Mouse (Mus musculus) B cell, adult 2 months (primary cell): ENCODE data around the gene Nkpd1.

Experiments
- DNase-seq, 2 experiments: peaks; one replicate each; pipeline ENCODE4 v3.0.0; 2022

The Nkpd1 gene

DNA sequence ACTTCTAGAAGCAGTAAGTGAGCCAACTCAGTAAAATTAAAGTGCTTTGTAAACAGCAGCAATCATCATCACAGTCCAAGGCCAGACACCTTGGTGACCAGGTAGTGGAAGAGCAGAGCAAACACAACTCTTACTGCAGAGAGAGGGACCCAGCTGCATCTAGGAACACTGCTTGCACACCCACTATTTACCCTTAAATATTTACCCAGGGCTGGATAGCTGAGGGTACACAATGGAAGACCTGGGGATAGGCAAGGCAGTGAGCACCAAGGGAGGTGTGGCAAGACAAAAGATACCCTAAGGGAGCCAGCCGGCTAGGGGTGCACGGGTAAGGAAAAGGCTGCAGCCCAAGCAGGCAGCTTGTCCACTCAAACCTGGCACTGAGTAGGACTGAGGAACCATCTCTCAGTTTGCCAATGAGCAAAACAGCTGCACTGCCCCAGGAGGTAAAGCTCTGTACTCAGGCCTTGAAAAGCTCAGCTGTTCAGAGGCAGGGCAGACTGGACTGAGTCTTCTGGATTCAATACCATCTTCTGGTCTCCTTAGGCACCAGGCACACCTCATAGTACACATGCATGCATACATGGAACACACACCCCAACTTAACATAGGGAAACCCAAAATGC is 29.8 kb downstream of the Nkpd1 start:
- DNase-seq: no peak

DNA sequence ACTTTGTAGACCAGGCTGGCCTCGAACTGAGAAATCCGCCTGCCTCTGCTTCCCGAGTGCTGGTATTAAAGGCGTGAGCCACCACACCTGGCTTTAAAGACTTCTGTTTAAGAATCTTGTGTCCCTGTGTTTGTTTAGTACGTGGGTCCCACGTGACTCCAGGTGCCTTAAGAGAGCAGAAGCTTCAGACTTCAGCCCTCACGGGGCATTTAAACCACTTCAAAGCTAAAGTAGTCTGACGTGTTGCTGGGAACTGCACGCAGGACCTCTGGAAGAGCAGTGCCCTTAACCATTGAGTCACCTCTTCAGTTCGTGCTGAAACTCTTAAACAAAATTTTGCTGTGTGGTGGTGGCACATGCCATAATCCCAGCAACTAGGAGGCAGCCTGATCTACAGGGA is 31.8 kb downstream of the Nkpd1 start:
- no peak for DNase-seq

DNA sequence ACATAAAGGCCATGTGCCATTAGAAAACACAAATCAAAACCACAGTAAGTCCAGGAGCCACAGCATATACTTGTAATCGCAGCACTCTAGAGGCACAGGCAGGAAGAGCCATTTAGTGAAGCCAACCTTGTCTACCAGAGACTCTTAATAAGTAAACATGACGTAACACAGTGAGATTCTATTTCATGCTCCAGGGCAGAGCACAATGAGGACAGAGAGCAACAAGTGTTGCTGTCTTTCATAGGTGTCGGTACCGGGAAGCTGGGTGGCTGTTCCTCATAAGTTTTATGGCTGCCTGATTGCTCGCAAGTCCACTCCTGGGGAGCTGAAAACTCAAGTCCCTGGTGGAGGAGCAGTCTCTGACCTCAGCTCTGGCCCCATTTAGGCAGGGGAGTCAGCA is 34.0 kb downstream of the Nkpd1 start:
- no peak for DNase-seq

DNA sequence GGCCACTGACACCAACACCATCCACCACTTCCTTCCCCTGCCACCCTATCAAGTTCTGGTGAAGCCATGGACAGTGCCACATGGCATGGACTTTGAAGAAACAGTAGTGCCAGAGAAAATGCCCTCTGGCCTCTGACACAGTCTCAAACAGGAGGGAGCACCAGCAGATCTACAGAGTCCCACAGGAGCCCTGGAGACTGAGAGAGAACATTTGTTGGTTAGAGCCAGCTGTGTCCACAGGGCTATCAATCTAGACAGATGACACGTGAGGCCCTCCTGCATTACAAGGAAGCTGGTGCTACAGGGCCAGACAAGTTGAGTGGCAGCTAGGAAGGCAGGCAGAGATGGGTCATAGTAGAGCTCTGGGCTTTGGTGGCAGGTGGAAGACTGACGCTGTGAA is 34.8 kb downstream of the Nkpd1 start:
- DNase-seq: no peak

DNA sequence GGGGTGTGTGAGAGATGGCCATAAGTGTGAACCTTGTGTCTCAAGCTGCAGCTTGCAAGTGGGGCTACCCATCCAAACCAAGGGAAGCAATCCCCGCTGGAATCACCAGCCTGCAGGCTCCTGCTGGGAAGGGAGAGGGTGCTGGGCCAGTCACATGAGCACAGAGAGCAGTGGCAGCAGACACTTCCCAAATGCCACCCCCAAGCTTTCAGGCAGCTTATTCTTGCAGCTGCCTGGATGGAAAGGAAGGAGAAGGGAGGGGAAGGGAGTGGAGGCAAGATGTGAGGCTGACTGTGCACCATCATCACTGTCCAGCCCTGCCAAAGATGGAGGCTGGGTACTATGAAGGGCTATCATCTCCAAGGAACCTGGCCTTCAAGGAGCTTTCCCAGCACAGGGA is 36.5 kb downstream of the Nkpd1 start:
- DNase-seq: no peak

DNA sequence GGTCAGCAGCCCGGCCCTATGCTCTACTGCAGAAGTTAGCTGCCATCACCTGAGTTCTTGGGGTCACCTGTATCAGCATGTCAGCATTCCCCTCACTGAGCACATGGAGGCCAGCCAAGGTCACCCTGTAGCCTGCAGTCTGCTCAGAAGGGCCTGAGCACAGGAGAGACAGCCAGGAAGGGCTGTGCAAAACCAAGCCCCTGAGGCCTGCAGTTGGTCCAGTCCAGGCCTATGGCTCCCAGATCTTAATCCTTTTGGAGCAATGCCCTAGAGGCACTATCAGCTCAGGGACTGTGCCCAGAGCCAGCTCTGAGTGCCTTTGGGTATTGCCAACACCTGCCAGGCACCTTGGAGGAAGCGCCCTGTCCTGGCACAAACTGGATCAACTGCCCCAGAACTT is 39.4 kb downstream of the Nkpd1 start:
- DNase-seq: no peak

DNA sequence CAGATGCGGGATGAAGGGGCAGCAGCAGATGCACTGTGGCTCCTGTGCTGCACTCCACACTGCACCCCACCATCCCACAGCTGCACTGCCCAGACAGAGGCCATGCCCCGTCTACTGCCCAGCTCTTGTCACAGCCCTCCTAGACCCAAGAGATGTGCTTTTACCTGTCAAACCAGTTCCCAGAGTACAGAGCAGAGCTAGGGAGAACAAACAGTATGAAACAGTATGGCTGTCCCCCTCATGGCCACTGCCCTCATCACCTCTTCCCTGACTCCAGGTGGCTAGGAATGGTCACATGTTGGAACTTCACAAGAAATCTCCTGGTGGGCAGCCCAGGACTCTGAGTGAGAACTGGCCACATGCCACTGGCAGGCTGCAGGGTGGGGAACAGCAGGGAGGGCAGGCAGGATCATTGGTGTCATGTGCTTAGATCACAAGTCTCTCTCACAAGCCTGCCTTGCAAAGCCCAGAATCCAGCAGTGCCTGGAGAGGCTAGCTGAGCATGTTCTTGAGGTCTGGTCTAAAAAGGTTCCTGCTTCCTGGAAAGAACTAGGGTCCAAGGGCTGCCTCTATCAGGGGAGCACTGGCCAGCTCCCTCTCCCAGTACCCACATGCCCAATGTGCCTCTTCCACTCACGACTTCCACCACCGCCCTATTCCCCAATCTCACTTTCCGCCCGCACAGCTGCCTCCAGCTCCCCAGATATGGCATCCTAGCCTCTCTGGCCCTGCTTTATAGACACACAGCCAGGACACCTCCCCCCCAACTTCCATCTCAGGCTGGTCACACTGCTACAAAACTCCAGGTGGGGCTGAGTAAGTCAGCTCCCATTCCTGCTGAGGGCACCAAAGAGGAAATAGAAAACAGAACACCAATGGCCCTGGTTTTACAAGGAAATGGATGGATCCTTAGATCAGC is 40.6 kb downstream of the Nkpd1 start:
- no peak for DNase-seq

DNA sequence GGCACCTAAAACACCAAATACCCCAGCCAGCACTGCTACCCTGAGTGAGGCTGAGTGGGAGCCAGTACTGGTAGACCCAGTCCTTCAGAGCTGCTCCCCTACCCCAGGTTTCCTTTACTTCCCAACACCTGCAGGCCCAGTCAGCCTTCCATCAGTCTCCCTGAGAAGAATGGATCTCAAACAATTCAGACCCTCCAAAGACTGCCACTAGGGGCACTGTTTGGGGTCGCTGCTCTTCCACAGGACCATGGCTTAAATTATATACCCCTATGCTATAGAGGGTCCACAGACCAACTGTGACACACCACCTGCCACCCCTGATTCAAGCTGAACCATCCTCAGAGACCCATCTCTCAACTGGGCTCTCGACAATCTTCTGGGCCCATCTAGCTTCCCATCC is 41.3 kb downstream of the Nkpd1 start:
- peak; percentile 53 to 56 for DNase-seq

DNA sequence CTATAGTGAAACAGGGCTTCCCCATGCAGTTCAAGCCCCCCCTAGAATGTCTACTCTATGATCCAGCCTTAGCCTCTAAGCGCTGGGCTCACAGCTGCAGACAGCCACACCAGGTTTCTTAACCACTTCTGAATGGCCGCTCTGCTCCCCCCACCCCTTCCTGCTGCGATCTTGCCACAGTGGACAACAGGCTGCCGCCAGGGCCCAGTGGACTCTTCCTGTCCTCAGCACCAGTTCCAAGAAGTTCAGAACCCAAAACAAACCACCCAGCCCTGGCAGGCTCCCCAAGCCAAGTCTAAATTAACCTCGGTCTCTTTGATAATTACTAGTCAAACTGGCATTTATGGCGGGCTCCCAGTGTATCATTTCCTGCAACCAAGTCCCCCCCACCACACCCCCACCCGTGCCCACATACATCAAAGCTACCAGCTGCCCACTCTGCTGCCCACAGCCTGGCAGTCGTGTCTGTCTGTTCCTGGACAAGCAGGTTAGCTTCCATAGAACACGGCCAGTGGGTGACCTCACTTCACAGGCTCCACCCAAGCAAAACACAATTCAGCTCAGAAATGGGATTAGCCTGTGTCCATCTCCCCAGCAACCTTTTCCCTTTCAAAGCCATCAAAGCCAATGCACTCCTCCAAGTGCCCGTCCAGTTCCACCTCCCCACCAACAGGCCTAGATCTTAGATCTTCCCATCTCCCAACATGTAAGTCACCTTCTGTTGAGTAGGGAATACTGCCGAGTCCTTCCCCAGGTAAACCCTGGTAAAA is 43.0 kb downstream of the Nkpd1 start:
- DNase-seq: no peak

DNA sequence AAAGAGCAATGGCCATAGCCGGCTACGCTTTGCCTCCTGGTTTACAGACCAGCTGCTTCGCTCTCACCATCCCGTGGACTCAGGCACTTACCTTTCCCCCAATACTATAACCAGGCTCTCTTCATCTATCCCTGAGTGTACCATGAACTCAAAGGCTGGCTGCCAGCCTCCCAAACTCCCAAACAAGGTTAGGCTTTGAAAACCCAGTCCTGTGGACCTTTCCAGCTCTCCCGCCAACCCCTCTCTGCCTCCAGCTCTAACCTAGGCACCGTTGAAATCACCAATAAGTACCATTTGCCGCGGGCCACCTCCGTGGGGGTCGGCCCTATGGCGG is 43.8 kb downstream of the Nkpd1 start:
- peak in 1 of 2 experiments; percentile 19 for DNase-seq

DNA sequence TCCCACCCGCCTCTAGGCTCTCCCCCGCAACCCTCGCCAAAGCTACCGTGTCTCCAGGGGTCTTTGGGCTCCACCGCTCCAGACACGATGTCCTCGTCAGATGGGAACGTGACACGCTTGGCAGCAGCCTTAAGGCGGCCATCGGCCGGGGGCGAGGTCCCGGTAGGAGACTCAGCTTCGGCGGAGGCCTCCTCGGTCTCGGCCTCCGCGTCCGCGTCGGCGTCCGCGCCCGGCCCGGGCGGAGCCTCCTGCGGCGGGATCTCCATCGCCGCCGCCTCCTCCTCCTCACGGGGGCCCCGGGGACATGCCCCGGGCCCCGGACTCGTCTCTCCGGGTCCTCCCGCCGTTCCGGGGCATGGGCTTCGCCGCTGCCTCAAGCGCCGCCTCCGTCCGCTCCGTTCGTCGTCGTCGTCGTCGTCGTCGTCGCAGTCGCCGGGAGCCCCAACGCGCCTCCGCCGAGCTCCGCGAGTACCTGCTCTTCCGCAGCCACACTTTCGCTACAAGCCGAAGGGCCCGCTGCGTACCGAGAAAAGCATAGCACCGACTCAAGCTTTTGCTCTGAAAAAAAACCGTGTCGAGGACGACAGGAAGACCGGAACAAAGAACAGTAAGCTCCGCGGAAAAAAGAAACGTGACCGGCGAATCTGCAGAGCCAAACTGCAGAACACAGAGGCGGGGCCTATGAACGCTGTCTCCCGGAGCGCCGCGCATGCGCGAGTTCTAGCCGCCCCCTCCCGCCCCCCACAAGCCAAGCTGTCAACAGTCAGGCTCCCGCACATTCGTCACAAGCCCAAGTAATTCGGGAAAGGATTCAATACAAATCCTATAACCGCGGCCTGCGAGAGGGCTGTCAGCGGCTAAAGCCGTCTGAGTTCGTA is 44.4 kb downstream of the Nkpd1 start:
- DNase-seq: peak; percentile 90 to 93

DNA sequence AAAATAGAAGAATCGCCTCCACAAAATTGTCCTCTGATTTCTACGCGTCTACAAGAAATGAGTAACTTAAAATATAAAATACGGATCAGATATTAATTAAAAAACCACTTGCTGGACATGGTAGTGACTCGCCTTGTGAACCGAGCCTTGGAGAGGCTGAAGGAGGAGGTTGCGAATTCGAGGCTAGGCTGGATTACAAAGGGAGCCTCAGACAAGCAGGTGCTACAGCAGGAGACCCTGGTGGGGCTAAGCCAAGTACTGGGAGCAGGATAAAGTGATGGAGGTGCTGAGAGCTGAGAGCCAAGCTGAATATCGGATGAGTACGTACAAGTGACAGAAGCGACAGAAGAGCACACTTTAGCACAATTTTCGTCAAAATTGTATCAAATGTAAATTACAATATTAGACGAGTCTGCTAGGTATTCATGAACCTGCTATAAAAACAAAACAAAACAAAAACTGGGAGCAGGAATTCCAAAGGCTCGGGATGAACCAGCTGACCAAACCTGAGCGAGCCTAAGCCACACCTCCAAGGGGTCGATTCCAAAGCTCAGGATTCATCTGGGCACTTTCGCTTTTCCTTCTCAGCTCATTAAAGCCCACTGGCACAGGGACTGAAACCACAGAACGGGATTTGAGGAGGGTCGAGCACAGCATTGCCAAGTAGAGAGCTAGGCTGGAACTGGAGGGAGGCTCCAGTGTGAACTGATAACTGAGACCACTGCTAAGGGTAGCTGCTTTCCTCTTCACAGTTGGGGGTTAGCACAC is 45.2 kb downstream of the Nkpd1 start, which contains the start of gene Ppp1r37:
TSS of gene Ppp1r37 (minus strand) at position 434 of the 768 bp plus-strand sequence.
- DNase-seq: no peak

DNA sequence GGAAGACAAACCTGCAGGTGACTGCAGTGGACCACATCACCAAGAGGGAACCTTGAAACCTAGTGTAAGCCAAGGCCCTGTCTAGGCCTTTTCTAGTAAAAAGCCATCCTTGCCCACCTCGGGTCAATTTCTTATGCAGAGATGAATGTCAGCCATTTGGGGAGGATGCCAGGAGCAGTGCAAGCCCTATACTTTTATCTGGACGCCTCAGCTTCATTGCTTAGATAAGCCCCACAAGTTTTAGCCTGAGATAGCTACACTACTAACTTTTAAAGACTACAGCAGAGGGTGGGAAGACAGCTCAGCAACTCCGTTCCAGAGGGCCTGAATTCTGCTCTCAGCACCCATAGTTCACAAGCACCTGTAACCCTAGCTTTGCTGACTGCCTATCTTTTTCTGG is 46.2 kb downstream of the Nkpd1 start:
- no peak for DNase-seq

DNA sequence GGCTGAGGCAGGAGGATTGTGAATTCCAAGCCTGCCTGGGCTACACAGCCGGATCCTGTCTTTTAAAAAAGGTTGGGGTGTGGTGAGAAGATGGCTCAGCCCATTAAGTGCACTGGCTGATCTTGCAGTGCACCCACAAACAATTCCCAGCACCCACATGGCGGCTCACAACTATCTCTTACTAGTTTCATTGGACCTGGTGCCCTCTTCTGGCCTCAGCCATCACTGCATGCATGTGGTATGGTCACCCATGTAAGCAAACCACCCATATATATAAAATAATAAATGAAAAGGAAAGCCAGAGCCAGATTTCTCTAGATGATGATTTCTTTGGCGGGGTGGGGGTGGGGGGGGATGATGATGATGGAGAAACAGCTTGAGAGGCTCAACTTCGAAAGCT is 46.8 kb downstream of the Nkpd1 start:
- DNase-seq: peak; percentile 41 to 48

DNA sequence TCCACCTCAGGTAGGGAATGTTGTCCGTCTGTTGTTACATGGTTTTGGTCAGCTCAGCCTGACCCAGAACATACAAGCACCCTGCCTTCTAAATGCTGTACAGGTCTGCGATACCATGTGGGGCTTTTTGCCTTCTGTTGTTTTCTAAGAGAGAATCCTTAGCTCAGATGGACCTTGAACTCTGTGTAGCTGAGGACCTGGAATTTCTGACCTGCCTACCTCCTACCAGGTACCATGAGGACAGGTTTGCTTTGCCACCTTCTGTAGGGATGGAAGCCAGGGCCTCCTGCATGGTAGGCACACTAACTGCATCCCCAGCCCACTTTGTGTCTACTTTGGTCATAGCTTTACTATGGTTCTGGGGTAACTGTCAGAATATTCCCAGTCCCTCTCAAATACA is 48.2 kb downstream of the Nkpd1 start:
- no peak for DNase-seq

DNA sequence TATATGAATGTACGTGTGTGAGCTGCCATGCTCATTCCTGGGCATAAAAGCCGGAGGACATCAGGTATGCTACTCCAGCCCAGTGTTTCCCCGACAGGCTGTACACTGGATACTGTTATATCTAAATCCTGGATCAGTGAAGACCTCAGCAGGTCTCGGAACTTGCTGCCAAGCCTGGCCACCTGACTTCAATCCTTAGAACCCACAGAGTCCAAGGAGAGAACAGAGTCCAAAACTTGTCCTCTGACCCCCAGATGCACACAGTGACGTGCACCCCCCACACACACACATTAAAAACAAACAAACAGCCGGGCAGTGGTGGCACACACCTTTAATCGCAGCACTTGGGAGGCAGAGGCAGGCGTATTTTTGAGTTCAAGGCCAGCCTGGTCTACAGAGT is 49.8 kb downstream of the Nkpd1 start:
- no peak for DNase-seq

DNA sequence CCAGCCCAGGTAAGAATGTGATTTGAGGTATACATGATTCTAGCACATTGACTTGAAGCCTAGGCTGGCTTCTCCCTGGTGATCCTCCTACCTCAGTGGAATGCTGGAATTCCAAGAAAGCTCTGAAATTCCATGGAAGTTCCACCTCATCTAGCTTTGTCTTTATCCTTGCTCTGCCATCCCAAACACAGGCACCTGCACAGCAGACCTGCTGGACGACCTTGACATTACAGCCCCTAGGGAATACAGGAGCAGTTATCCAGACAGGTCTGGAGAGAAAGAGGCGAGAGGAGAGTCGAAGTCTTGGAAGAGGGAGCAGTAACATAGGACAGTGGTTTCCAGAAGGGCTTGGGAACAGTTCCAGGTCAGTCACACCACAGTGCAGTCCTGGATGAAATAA is 52.0 kb downstream of the Nkpd1 start:
- DNase-seq: no peak

DNA sequence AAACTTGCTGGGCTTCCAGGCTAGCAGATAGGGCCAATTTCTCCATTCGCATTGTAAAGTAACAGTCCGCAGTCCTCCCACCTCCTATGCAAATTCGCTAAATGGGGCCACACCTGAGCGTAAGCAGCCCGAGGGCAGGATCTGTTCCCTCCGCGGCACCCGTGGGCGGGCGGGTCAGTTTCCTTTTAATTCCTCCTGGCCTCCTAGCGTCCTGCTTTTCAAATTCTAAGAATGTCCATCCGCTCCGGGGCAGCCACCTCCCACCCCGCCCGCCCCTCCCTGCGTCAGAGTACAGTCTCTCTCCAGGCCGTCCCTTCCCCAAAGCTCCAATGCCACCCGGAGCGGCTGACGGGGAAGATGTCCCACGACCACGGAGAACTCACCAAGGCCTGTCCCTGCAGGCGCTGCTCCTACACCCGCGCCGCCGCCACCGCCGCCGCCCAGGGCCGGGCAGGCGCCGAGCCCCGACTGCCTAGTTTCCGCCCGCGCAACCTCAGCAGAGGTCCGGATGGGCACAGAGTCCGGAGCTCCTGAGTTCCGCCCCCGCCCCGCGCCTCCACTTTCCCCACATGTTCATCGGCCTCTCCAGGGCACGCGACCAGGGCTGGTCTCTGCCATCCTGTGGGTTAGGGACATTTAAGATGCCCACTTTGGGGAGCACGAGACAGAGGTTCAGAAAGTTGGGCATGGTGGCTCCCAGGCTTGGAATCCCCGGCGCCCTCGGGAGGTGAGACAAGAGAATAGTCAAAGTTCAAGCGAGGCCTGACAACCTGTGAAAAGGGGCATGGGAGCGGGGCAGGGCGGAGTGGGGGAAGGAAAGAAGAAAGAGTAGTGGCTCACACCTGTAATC is 55.5 kb downstream of the Nkpd1 start:
- peak; percentile 85 to 88 for DNase-seq

DNA sequence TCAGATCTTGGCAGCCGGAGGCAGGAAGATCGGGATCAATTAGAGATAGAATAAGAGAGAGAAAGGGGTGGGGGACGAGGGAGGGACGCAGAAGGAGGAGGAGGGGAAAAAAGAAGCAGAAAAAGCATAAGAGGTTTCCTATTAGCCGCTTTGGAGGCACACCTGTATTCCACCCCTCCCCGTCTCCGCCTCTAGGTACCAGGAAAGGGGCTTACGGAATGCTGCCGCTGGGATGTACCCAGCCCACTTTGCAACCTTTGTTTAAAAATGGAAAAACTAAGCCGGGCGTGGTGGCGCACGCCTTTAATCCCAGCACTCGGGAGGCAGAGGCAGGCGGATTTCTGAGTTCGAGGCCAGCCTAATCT is 56.1 kb downstream of the Nkpd1 start:
- no peak for DNase-seq
